Mouse (Mus musculus): Measurements from ENCODE around the gene Fam107a. TPM values are rescaled to one million over a fixed set of nuclear protein-coding genes. Genes with fewer than 3 reads are reported as not detected.

Gene Fam107a
- 4.5 TPM for polyA plus RNA-seq (2012; fragmentation: generic; extraction: Trizol)

- Histone ChIP-seq H3K27me3 (ENCODE audit: control insufficient read depth, insufficient read depth, insufficient read length) (no peaks in the 10 kb centered on the region), H3K4me2 (ENCODE audit: low read depth) (peak within 1 kb of the TSS; percentile 59), H3K4me3 (no peak within 1 kb of the TSS), H3K36me3 (ENCODE audit: control insufficient read depth, insufficient read depth) (no peaks in the 10 kb centered on the region), H3ac (ENCODE audit: control insufficient read depth, insufficient read length) (no peak within 1 kb of the TSS), H3K79me2 (ENCODE audit: control insufficient read depth, insufficient read depth) (no peaks in the 10 kb centered on the region)
- no peak for TF ChIP-seq POLR2A (IDR thresholded peaks at IDR 0.05; ENCODE audit: insufficient read length, low read depth)
- TF ChIP-seq POLR2AphosphoS2 (IDR thresholded peaks at IDR 0.05; ENCODE audit: insufficient read length, low read depth) = no peak
- no peak for TF ChIP-seq CEBPB (IDR thresholded peaks at IDR 0.05; ENCODE audit: insufficient read depth, poor library complexity, severe bottlenecking)
- no peak for TF ChIP-seq MAX (IDR thresholded peaks at IDR 0.05; ENCODE audit: low read depth)
- peak in 1 of 3 experiments; percentile 3 for TF ChIP-seq MYOG (IDR thresholded peaks at IDR 0.05; ENCODE audit: control insufficient read depth in 1 of 3, insufficient read depth in 1 of 3, insufficient read length in 2 of 3, low read depth in 2 of 3)
- TF ChIP-seq TCF3 (IDR thresholded peaks at IDR 0.05; ENCODE audit: insufficient read length, low read depth) = no peak
- TF ChIP-seq TCF12 (IDR thresholded peaks at IDR 0.05; ENCODE audit: insufficient read depth, poor library complexity, severe bottlenecking) = no peak
- TF ChIP-seq E2F4 (IDR thresholded peaks at IDR 0.05; ENCODE audit: insufficient read depth) = no peak
These were observed at the start of gene Fam107a for GRCm38 (mm10) chr14:8317194-8318097. Gene Fam107a, minus strand, starts transcription at chr14:8318023.

- no peak overlapping the region for H3K4me2 ChIP-seq (ENCODE audit: low read depth)
These were observed 49.3 kb upstream of the Fam107a start for GRCm38 (mm10) chr14:8367121-8367520.

GRCm38 (mm10) chr14:8365833-8366232 lies 48.0 kb upstream of the Fam107a start:
- no peak overlapping the region for H3K4me3 ChIP-seq
- H3K27me3 ChIP-seq (ENCODE audit: control insufficient read depth, insufficient read depth, insufficient read length) = no peaks in the 10 kb centered on the region
- TF ChIP-seq POLR2AphosphoS2 (IDR thresholded peaks at IDR 0.05; ENCODE audit: insufficient read length, low read depth) (no peak), E2F4 (IDR thresholded peaks at IDR 0.05; ENCODE audit: insufficient read depth) (no peak), MAX (IDR thresholded peaks at IDR 0.05; ENCODE audit: low read depth) (no peak), MYOD1 (IDR thresholded peaks at IDR 0.05; ENCODE audit: control insufficient read depth in 1 of 3, insufficient read length in 2 of 3, low read depth in 2 of 3) (no peak), TCF3 (IDR thresholded peaks at IDR 0.05; ENCODE audit: insufficient read length, low read depth) (no peak), TCF12 (IDR thresholded peaks at IDR 0.05; ENCODE audit: insufficient read depth, poor library complexity, severe bottlenecking) (no peak)
- H3K36me3 ChIP-seq (ENCODE audit: control insufficient read depth, insufficient read depth) = no peaks in the 10 kb centered on the region
- no peaks in the 10 kb centered on the region for H3K79me2 ChIP-seq (ENCODE audit: control insufficient read depth, insufficient read depth)
- no peak overlapping the region for H3K4me2 ChIP-seq (ENCODE audit: low read depth)
- no peak overlapping the region for H3ac ChIP-seq (ENCODE audit: control insufficient read depth, insufficient read length)

More at GRCm38 (mm10) chr14:8367121-8367520, 49.3 kb upstream of the Fam107a start:
- Histone ChIP-seq H3K36me3 (ENCODE audit: control insufficient read depth, insufficient read depth) (no peaks in the 10 kb centered on the region), H3ac (ENCODE audit: control insufficient read depth, insufficient read length) (no peak overlapping the region), H3K4me3 (no peak overlapping the region), H3K79me2 (ENCODE audit: control insufficient read depth, insufficient read depth) (no peaks in the 10 kb centered on the region), H3K27me3 (ENCODE audit: control insufficient read depth, insufficient read depth, insufficient read length) (no peaks in the 10 kb centered on the region)
- no peak for TF ChIP-seq POLR2A (IDR thresholded peaks at IDR 0.05; ENCODE audit: insufficient read length, low read depth)
- no peak for TF ChIP-seq MYOD1 (IDR thresholded peaks at IDR 0.05; ENCODE audit: control insufficient read depth in 1 of 3, insufficient read length in 2 of 3, low read depth in 2 of 3)
- TF ChIP-seq TCF12 (IDR thresholded peaks at IDR 0.05; ENCODE audit: insufficient read depth, poor library complexity, severe bottlenecking) = no peak
- no peak for TF ChIP-seq REST (IDR thresholded peaks at IDR 0.05; ENCODE audit: insufficient read depth, insufficient read length)
- TF ChIP-seq MAX (IDR thresholded peaks at IDR 0.05; ENCODE audit: low read depth) = no peak
- TF ChIP-seq USF1 (IDR thresholded peaks at IDR 0.05; ENCODE audit: low read depth) = no peak
- TF ChIP-seq POLR2AphosphoS2 (IDR thresholded peaks at IDR 0.05; ENCODE audit: insufficient read length, low read depth) = no peak

GRCm38 (mm10) chr14:8356836-8357235 lies 39.0 kb upstream of the Fam107a start:
- H3K79me2 ChIP-seq (ENCODE audit: control insufficient read depth, insufficient read depth) = no peaks in the 10 kb centered on the region
- peak in 1 of 3 experiments; percentile 7 for TF ChIP-seq MYOD1 (IDR thresholded peaks at IDR 0.05; ENCODE audit: control insufficient read depth in 1 of 3, insufficient read length in 2 of 3, low read depth in 2 of 3)
- TF ChIP-seq USF1 (IDR thresholded peaks at IDR 0.05; ENCODE audit: low read depth) = no peak
- TF ChIP-seq SRF (IDR thresholded peaks at IDR 0.05; ENCODE audit: control insufficient read depth, insufficient read length, low read depth) = no peak
- no peak for TF ChIP-seq TCF12 (IDR thresholded peaks at IDR 0.05; ENCODE audit: insufficient read depth, poor library complexity, severe bottlenecking)
- no peak for TF ChIP-seq CEBPB (IDR thresholded peaks at IDR 0.05; ENCODE audit: insufficient read depth, poor library complexity, severe bottlenecking)
- TF ChIP-seq MYOG (IDR thresholded peaks at IDR 0.05; ENCODE audit: control insufficient read depth in 1 of 3, insufficient read depth in 1 of 3, insufficient read length in 2 of 3, low read depth in 2 of 3) = no peak
- no peak for TF ChIP-seq POLR2A (IDR thresholded peaks at IDR 0.05; ENCODE audit: insufficient read length, low read depth)
- H3K4me2 ChIP-seq (ENCODE audit: low read depth) = no peak overlapping the region
- H3K4me3 ChIP-seq = no peak overlapping the region
- no peaks in the 10 kb centered on the region for H3K27me3 ChIP-seq (ENCODE audit: control insufficient read depth, insufficient read depth, insufficient read length)
- H3K36me3 ChIP-seq (ENCODE audit: control insufficient read depth, insufficient read depth) = no peaks in the 10 kb centered on the region
- H3ac ChIP-seq (ENCODE audit: control insufficient read depth, insufficient read length) = no peak overlapping the region

GRCm38 (mm10) chr14:8355999-8356501 lies 38.2 kb upstream of the Fam107a start:
- TF ChIP-seq MYOG (IDR thresholded peaks at IDR 0.05; ENCODE audit: control insufficient read depth in 1 of 3, insufficient read depth in 1 of 3, insufficient read length in 2 of 3, low read depth in 2 of 3) (no peak), MAX (IDR thresholded peaks at IDR 0.05; ENCODE audit: low read depth) (no peak), TCF3 (IDR thresholded peaks at IDR 0.05; ENCODE audit: insufficient read length, low read depth) (no peak), USF1 (IDR thresholded peaks at IDR 0.05; ENCODE audit: low read depth) (no peak), CEBPB (IDR thresholded peaks at IDR 0.05; ENCODE audit: insufficient read depth, poor library complexity, severe bottlenecking) (no peak), E2F4 (IDR thresholded peaks at IDR 0.05; ENCODE audit: insufficient read depth) (no peak), POLR2AphosphoS2 (IDR thresholded peaks at IDR 0.05; ENCODE audit: insufficient read length, low read depth) (no peak), REST (IDR thresholded peaks at IDR 0.05; ENCODE audit: insufficient read depth, insufficient read length) (no peak), MYOD1 (IDR thresholded peaks at IDR 0.05; ENCODE audit: control insufficient read depth in 1 of 3, insufficient read length in 2 of 3, low read depth in 2 of 3) (no peak), POLR2A (IDR thresholded peaks at IDR 0.05; ENCODE audit: insufficient read length, low read depth) (no peak), SRF (IDR thresholded peaks at IDR 0.05; ENCODE audit: control insufficient read depth, insufficient read length, low read depth) (no peak), TCF12 (IDR thresholded peaks at IDR 0.05; ENCODE audit: insufficient read depth, poor library complexity, severe bottlenecking) (no peak)
- Histone ChIP-seq H3K79me2 (ENCODE audit: control insufficient read depth, insufficient read depth) (no peaks in the 10 kb centered on the region), H3K27me3 (ENCODE audit: control insufficient read depth, insufficient read depth, insufficient read length) (no peaks in the 10 kb centered on the region), H3K4me2 (ENCODE audit: low read depth) (no peak overlapping the region), H3ac (ENCODE audit: control insufficient read depth, insufficient read length) (no peak overlapping the region), H3K4me3 (no peak overlapping the region), H3K36me3 (ENCODE audit: control insufficient read depth, insufficient read depth) (no peaks in the 10 kb centered on the region)

Measured in myocyte (in vitro differentiated cells).